Mouse (Mus musculus): ENCODE results near the gene Herpud1.

Gene Herpud1

DNA sequence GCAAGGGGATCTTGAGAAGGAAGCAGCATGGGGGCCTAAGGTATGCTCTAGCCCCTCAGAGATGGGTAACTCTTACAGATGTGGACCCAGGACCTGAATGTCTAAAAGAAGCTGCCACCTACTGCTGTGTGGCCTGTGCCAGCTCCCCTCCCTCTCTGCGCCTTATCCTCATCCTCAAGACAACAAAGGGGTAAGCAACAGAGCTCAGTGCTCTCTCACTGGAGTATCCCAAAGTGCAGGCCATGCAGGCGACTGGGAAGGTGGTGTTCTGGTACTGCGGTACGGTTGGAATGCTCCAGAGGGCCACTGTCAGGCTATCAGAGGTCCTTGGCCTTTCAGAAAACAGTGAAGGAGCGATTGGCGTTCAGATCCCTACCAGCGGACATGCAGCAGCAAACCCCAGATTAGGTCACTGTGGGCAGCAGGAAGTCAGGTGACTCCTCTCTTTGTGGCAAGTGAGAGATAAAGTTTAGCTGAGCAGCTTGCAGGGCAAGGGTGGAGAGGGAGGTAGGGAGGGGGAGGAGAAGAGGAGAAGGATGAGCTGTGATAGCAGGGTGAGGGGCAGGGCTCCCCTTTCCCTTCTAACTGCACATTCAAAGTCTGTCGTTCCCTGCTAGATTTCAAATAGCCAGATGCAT, 22.3 kb downstream of the Herpud1 start:
- no peak for DNase-seq (ENCODE audit: low spot score)

GRCm38 (mm10) chr8:94409523-94409922, 23.3 kb downstream of the Herpud1 start:
- no peak for DNase-seq (ENCODE audit: low spot score)

GRCm38 (mm10) chr8:94412518-94412917, 26.3 kb downstream of the Herpud1 start:
- no peak for DNase-seq (ENCODE audit: low spot score)

DNA sequence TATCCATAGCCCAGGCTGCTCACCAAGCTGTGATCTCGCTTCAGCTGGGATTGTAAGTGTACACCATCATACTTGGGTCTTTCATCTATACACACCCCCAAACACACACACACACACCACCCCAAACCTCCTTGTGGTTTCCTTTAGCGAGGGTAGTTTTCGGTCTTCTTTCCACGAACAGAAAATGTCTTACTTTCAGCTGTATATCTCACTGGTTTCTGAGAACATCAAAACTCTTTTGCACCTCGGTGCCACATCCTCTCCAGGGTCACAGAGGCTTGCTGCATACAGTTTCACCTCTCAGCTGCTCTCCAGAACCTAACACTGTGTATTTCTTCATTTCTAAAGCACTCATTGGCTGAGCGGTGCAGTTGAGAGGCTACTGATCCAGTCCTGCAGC, 27.3 kb downstream of the Herpud1 start:
- DNase-seq (ENCODE audit: low spot score), result no peak

DNA sequence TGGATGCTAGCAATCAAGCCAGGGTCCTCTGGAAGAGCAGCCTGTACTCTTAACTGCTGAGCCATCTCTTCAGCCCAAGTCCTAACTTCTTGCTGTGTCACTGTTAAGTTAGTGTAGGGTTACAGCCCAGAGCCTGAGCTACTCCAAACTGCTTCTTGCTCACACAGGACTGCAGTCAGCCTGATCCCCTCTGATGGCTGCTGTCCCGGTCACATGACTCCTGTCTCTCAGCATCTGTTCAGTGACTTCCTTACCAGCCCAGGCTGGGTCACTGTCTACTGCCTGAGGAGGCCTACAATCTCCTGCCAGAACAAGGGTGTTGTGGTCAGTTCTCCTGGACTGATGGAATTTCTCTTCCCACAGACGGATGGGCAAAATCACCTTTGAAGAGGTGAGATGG, 29.0 kb downstream of the Herpud1 start:
- DNase-seq (ENCODE audit: low spot score), result no peak

DNA sequence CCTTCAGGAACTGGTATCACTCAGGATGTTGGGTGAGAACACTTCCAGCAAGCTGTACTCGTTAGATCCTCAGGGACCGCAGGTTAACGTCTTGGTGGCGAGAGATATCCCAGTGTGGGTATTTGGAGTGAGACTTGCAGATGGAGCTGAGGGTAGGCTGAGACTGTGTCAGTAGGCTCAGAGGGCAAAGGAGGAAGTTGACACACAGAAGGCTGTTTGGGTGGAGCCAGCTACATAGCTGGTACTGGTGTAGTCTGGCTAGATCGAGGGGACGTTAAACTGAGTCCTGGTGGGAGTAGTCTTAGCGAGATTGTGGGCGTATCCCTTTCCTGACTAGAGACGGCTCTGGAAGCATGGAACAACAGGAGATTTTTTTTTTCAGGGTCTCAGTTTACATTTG, 31.8 kb downstream of the Herpud1 start:
- no peak for DNase-seq (ENCODE audit: low spot score)

DNA sequence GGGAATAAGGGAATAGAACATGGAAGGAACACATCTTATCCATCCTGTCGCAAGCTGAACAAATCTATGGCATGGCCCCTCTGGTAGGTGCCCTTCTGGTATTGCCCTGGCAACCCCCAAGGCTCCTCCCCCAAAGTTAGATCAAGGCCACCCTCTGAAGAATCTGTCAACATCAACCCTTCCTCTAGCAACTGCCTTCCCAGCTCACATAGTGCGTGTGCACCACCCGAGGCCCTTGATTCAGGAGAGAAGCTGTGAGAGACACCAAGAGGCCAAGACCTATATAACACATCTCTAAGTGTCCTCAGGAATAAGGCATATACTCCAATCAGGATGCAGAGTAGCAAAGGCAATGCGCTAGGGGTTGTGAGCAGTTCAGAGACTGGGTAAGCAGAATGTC, 36.0 kb downstream of the Herpud1 start:
- DNase-seq (ENCODE audit: low spot score), result no peak

- no peak for DNase-seq (ENCODE audit: low spot score)
These were observed 41.7 kb downstream of the Herpud1 start for GRCm38 (mm10) chr8:94427953-94428352.

GRCm38 (mm10) chr8:94428420-94428819, 42.2 kb downstream of the Herpud1 start:
- no peak for DNase-seq (ENCODE audit: low spot score)

DNA sequence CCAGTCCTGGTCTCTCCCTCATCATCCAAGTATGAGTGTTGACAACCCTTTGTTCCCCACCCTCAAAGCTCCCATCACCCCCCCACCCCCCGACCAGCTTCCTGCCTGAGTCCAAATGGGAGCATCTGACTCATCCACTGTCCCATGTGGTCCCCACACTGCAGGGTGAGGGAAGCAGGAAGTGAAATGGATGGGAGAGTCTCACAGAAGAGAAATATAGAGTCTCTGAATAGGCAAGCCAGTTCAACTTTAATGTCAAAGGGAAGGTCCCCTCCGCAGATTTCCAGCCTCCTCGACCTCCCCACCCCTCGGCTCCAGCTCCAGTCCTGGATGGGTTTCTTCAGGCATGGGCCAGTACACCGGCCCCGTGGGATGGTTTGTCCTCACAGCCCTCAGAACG, 43.1 kb downstream of the Herpud1 start:
- DNase-seq (ENCODE audit: low spot score), result no peak

GRCm38 (mm10) chr8:94432212-94432611, 46.0 kb downstream of the Herpud1 start:
- DNase-seq (ENCODE audit: low spot score), result no peak

GRCm38 (mm10) chr8:94433981-94434466, 47.8 kb downstream of the Herpud1 start, which contains the start of gene Nlrc5:
Nlrc5 (plus strand) TSS chr8:94434356.
- DNase-seq (ENCODE audit: low spot score), result peak; percentile 59

- DNase-seq (ENCODE audit: low spot score), result no peak
These were observed 48.7 kb downstream of the Herpud1 start for GRCm38 (mm10) chr8:94434958-94435357.

- DNase-seq (ENCODE audit: low spot score), result no peak
These were observed 49.3 kb downstream of the Herpud1 start for GRCm38 (mm10) chr8:94435397-94436111.

DNA sequence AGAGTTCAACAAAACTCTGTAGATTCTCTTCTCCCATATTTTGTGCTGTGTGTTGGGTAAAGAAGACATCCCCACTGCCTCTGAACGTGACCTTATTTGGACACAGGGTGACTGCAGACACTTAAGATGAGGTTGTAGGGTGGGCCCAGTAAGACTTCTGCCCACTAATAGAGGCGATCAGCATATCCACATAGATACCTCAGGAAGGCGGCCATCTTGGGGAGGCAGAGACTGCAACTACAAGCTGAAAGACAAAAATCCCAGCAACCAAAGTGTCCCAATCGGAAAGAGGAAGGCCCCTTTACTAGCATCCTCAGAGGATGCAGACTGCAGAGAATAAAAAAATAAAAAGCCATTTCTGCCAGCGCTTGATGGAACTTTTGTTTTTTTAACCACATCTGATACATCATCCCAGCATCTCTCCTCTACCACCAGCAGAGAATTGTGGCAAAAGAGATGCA, 49.9 kb downstream of the Herpud1 start:
- no peak for DNase-seq (ENCODE audit: low spot score)

DNA sequence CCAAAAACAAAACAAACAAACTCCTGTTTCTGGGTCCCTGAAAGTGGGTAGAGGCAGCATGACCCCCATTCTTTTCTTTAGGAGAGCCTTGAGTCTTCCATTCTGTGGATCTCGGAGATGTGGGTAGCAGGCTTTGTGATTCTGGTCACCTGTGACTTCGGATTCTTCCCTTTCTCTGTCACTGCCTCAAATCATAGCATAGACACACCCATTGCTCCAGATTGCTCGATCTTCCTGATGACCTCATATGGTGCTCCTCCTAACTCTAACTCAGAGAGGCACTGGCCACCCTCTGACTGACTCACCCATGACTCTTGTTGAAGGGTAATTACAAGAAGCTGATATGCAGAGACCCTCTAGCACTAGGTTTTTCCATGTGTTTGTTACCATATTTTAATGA, 50.7 kb downstream of the Herpud1 start:
- no peak for DNase-seq (ENCODE audit: low spot score)

- DNase-seq (ENCODE audit: low spot score), result no peak
These were observed 52.4 kb downstream of the Herpud1 start for GRCm38 (mm10) chr8:94438659-94439058.

- DNase-seq (ENCODE audit: low spot score), result no peak
These were observed 53.5 kb downstream of the Herpud1 start for GRCm38 (mm10) chr8:94439691-94440090.

GRCm38 (mm10) chr8:94440389-94440788, 54.2 kb downstream of the Herpud1 start:
- no peak for DNase-seq (ENCODE audit: low spot score)

- no peak for DNase-seq (ENCODE audit: low spot score)
These were observed 55.4 kb downstream of the Herpud1 start for GRCm38 (mm10) chr8:94441686-94442085.

- DNase-seq (ENCODE audit: low spot score), result no peak
These were observed 56.9 kb downstream of the Herpud1 start for GRCm38 (mm10) chr8:94443153-94443552.

- no peak for DNase-seq (ENCODE audit: low spot score)
These were observed 58.2 kb downstream of the Herpud1 start for GRCm38 (mm10) chr8:94444480-94444879.

Measured in layer of hippocampus, adult 11-12 months (tissue).